Mouse (Mus musculus) CD8-positive naive resting alpha-beta T cell, adult 57 days (primary cell): Measurements from ENCODE around the gene Ttc7b. TPM values are rescaled to one million over a fixed set of nuclear protein-coding genes. Genes with fewer than 3 reads are reported as not detected.

ENCODE experiments used
- total RNA-seq: library from RNA; stranded (reverse); gene quantifications from one replicate; pipeline ENCODE4 v1.2.4, GENCODE M21; 2023

Ttc7b gene
- 25.2 TPM for total RNA-seq

GRCm38 (mm10) chr12:100520794-100521186 is at the start of gene Ttc7b:
Gene Ttc7b, minus strand, starts transcription at chr12:100520826.

Other genes starting within 250 kb of the Ttc7b start
- gene Rps6ka5, start 206.2 kb upstream of the Ttc7b start, total RNA-seq = 15.7 TPM